Comparison of ENCODE assay signal across 9 mouse cellular contexts in genomic region chr17:26535251-26536136, GRCm38 (mm10). TPM values are rescaled to one million over a fixed set of nuclear protein-coding genes. Genes with fewer than 3 reads are reported as not detected.
A peak's percentile ranks its signal among the peaks of the same experiment; 100 is the strongest.
DNase-seq lines count a peak whose midpoint lies in the region; ATAC-seq and TF ChIP-seq lines count a peak whose summit lies in the region.
"Had no signal": no experiment of that assay in that cellular context is flagged by ENCODE, and none has a peak within 500 bp of the region (broad histone marks: within the 10 kb centered on the region; RNA-seq: fewer than 3 reads in every experiment).

No protein-coding gene starts in this region.

- TF ChIP-seq CTCF in spleen, adult 2 months (IDR thresholded peaks at IDR 0.05; ENCODE audit: extremely low read depth, insufficient read depth, insufficient read length, insufficient replicate concordance) = no peak
- TF ChIP-seq CTCF in liver, embryonic 14.5 days (IDR thresholded peaks at IDR 0.05; ENCODE audit: low read depth) = no peak

- ATAC-seq in liver, embryonic 14.5 days (ENCODE audit: insufficient read depth) = peak; percentile 52
- ATAC-seq in stomach, embryonic 15.5 days (ENCODE audit: insufficient read depth, low FRiP score, low read depth) = no peak
- ATAC-seq in hindbrain, embryonic 12.5 days (ENCODE audit: low FRiP score) = no peak

- no peaks in the 10 kb centered on the region for H3K9me3 ChIP-seq in liver, embryonic 14.5 days (ENCODE audit: control insufficient read depth, low read length)
- no peaks in the 10 kb centered on the region for H3K9me3 ChIP-seq in stomach, embryonic 15.5 days
- no peaks in the 10 kb centered on the region for H3K9me3 ChIP-seq in hindbrain, embryonic 12.5 days (replicated peaks)
- H3K9me3 ChIP-seq: lung, embryonic 15.5 days had no signal

- TF ChIP-seq POLR2A in spleen, adult 2 months (IDR thresholded peaks at IDR 0.05; ENCODE audit: low read depth, low read length) = no peak

- no peaks in the 10 kb centered on the region for H3K27me3 ChIP-seq in spleen, adult 2 months (ENCODE audit: control insufficient read depth, insufficient read depth, low read length)
- H3K27me3 ChIP-seq in liver, embryonic 14.5 days (ENCODE audit: control insufficient read depth, insufficient read depth, low read length) = no peaks in the 10 kb centered on the region
- H3K27me3 ChIP-seq in stomach, embryonic 15.5 days (replicated peaks) = no peaks in the 10 kb centered on the region
- no peaks in the 10 kb centered on the region for H3K27me3 ChIP-seq in hindbrain, embryonic 12.5 days
- H3K27me3 ChIP-seq: lung, embryonic 15.5 days had no signal

- peaks cover 24% of the 10 kb centered on the region; the same call in 1 of the 2 replicates for H3K4me1 ChIP-seq in spleen, adult 2 months (ENCODE audit: control insufficient read depth, insufficient read depth, insufficient read length)
- H3K4me1 ChIP-seq in liver, embryonic 14.5 days (replicated peaks; ENCODE audit: control insufficient read depth in 2 of 2, insufficient read depth in 2 of 2, low read length in 1 of 2) = peaks cover 32 to 47% of the 10 kb centered on the region in 2 experiments
- peaks cover 9% of the 10 kb centered on the region; the same call in 1 of the 2 replicates for H3K4me1 ChIP-seq in stomach, embryonic 15.5 days
- H3K4me1 ChIP-seq in hindbrain, embryonic 12.5 days = peaks cover 2% of the 10 kb centered on the region; the same call in 1 of the 2 replicates

- 38% methylated on average over 7 of the region's 7 CpGs for WGBS in spleen, adult 2 months
- 24% methylated on average over 7 of the region's 7 CpGs for WGBS in liver, embryonic 14.5 days (ENCODE audit: insufficient replicate concordance)
- WGBS in stomach, embryonic 15.5 days = 66% methylated on average over 7 of the region's 7 CpGs
- WGBS in hindbrain, embryonic 12.5 days = 84% methylated on average over 7 of the region's 7 CpGs

- intact Hi-C loops in left cerebral cortex, postnatal 4 days (cut with DNase I) = no loop called here

- no peak for DNase-seq in spleen, adult 2 months (ENCODE audit: low read depth in 1 of 2, low spot score in 2 of 2)
- DNase-seq in spleen, postnatal 14 days (ENCODE audit: low spot score in 2 of 2) = no peak
- DNase-seq in heart, adult 8-10 months (ENCODE audit: low spot score) = peak; percentile 76
- DNase-seq in liver, embryonic 14.5 days (ENCODE audit: low read depth in 3 of 3, low spot score in 3 of 3) = no peak
- DNase-seq in gastrocnemius, postnatal 10 days = no peak
- no peak for DNase-seq in left cerebral cortex, postnatal 4 days

- no peaks in the 10 kb centered on the region for H3K36me3 ChIP-seq in spleen, adult 2 months (ENCODE audit: control insufficient read depth, insufficient read depth, low read length)
- H3K36me3 ChIP-seq in liver, embryonic 14.5 days (replicated peaks; ENCODE audit: control insufficient read depth, insufficient read depth, low read depth) = no peaks in the 10 kb centered on the region
- no peaks in the 10 kb centered on the region for H3K36me3 ChIP-seq in stomach, embryonic 15.5 days
- H3K36me3 ChIP-seq in hindbrain, embryonic 12.5 days = no peaks in the 10 kb centered on the region
- H3K36me3 ChIP-seq: lung, embryonic 15.5 days had no signal

- peak overlapping the region; percentile 47 for H3K9ac ChIP-seq in liver, embryonic 14.5 days (replicated peaks)
- no peak overlapping the region for H3K9ac ChIP-seq in stomach, embryonic 15.5 days
- H3K9ac ChIP-seq in hindbrain, embryonic 12.5 days = no peak overlapping the region
- H3K9ac ChIP-seq: lung, embryonic 15.5 days had no signal

- peak overlapping the region; percentile 62 for H3K27ac ChIP-seq in spleen, adult 2 months (ENCODE audit: insufficient read depth, low read length)
- peak overlapping the region; percentile 36 for H3K27ac ChIP-seq in liver, embryonic 14.5 days
- H3K27ac ChIP-seq in stomach, embryonic 15.5 days = peak overlapping the region; percentile 57; the same call in 1 of the 2 replicates
- no peak overlapping the region; the same call in 1 of the 2 replicates for H3K27ac ChIP-seq in hindbrain, embryonic 12.5 days
- H3K27ac ChIP-seq: lung, embryonic 15.5 days had no signal

- no peak overlapping the region for H3K4me3 ChIP-seq in spleen, adult 2 months (ENCODE audit: extremely low read depth, insufficient read depth, insufficient read length)
- no peak overlapping the region for H3K4me3 ChIP-seq in liver, embryonic 14.5 days (ENCODE audit: insufficient read depth in 1 of 2, low read depth in 2 of 2, low read length in 2 of 2)
- H3K4me3 ChIP-seq in stomach, embryonic 15.5 days (replicated peaks) = no peak overlapping the region
- no peak overlapping the region for H3K4me3 ChIP-seq in hindbrain, embryonic 12.5 days
- H3K4me3 ChIP-seq: lung, embryonic 15.5 days had no signal

- H3K4me2 ChIP-seq in liver, embryonic 14.5 days (ENCODE audit: low read depth) = peak overlapping the region; percentile 37
- no peak overlapping the region for H3K4me2 ChIP-seq in stomach, embryonic 15.5 days
- H3K4me2 ChIP-seq in hindbrain, embryonic 12.5 days (replicated peaks) = no peak overlapping the region
- H3K4me2 ChIP-seq: lung, embryonic 15.5 days had no signal

- no peak for TF ChIP-seq EP300 in liver, embryonic 14.5 days (IDR thresholded peaks at IDR 0.05; ENCODE audit: low read depth)

RNA-seq across cellular contexts. Expression of gene Ergic1, which starts 25.8 kb away (rescaled TPM):
- polyA plus RNA-seq in spleen, adult 2 months (2012; rRNA removed) = 39.2 and 47.4 TPM in 2 replicates
- 10 to 100 TPM; 52.7 to 57.9 (median 55.4) TPM for total RNA-seq in heart, adult 8-10 months (2022)
- 26.0 and 27.5 TPM in 2 replicates for polyA plus RNA-seq in liver, embryonic 14.5 days (2012; rRNA removed)
- polyA plus RNA-seq in liver, embryonic 14.5 days (2014; fragmentation: Nextera tagmentation; extraction: Ambion mirVana) = 31.3 and 33.4 TPM in 2 replicates
- 106 and 113 TPM in 2 replicates for polyA plus RNA-seq in stomach, embryonic 15.5 days (2015; fragmentation: Nextera tagmentation; extraction: Ambion mirVana)
- 100 to 1,000 TPM; 115 to 117 TPM for total RNA-seq in gastrocnemius, postnatal 10 days (2021)
- 100 to 1,000 TPM; 180 to 193 TPM for total RNA-seq in left cerebral cortex, postnatal 4 days (2021)
- 85.3 and 90.3 TPM in 2 replicates for polyA plus RNA-seq in hindbrain, embryonic 12.5 days (2016; fragmentation: Nextera tagmentation; extraction: Ambion mirVana)

RNA-seq across cellular contexts. Expression of gene Dusp1, which starts 26.4 kb away (rescaled TPM):
- polyA plus RNA-seq in spleen, adult 2 months (2012; rRNA removed) = 44.3 and 55.8 TPM in 2 replicates
- total RNA-seq in heart, adult 8-10 months (2022) = 10 to 100 TPM; 51.1 to 75.8 (median 59.4) TPM
- 25.0 and 26.8 TPM in 2 replicates for polyA plus RNA-seq in liver, embryonic 14.5 days (2012; rRNA removed)
- 25.9 and 29.9 TPM in 2 replicates for polyA plus RNA-seq in liver, embryonic 14.5 days (2014; fragmentation: Nextera tagmentation; extraction: Ambion mirVana)
- polyA plus RNA-seq in stomach, embryonic 15.5 days (2015; fragmentation: Nextera tagmentation; extraction: Ambion mirVana) = 15.8 and 19.3 TPM in 2 replicates
- 10 to 100 TPM; 40.3 to 43.3 TPM for total RNA-seq in gastrocnemius, postnatal 10 days (2021)
- total RNA-seq in left cerebral cortex, postnatal 4 days (2021) = 10 to 100 TPM; 17.2 to 18.9 TPM
- 33.0 and 38.5 TPM in 2 replicates for polyA plus RNA-seq in hindbrain, embryonic 12.5 days (2016; fragmentation: Nextera tagmentation; extraction: Ambion mirVana)
